Mouse (Mus musculus) CH12.LX (cell line): Measurements from ENCODE around the gene Prkg1.

Source experiments
- CTCF ChIP-seq, 2 experiments: IDR thresholded peaks in 1 of 2; conservative IDR thresholded peaks in 1 of 2; 2 replicates each; pipeline ENCODE4 v1.5.1; 2011 to 2012; ENCODE audit warnings: low read depth in 2 of 2, low read length in 2 of 2, improper control_type of control experiment in 1 of 2, inconsistent platforms in 1 of 2, mild to moderate bottlenecking in 1 of 2, moderate library complexity in 1 of 2
- E2F4 ChIP-seq: IDR thresholded peaks from 2 replicates; pipeline ENCODE4 v1.6.1; 2011; ENCODE audit warnings: low read depth, low read length, improper control_type of control experiment; ENCODE audit not compliant: insufficient replicate concordance
- ELF1 ChIP-seq: IDR thresholded peaks from 2 replicates; pipeline ENCODE4 v1.6.1; 2014; ENCODE audit warnings: low read depth, mild to moderate bottlenecking, inconsistent platforms, low read length, improper control_type of control experiment
- EP300 ChIP-seq: IDR thresholded peaks from 2 replicates; pipeline ENCODE4 v1.6.1; 2011; ENCODE audit warnings: low read length, improper control_type of control experiment
- ETS1 ChIP-seq: conservative IDR thresholded peaks from 2 replicates; pipeline ENCODE4 v1.6.1; 2012; ENCODE audit warnings: low read depth, mild to moderate bottlenecking, inconsistent platforms, low read length, improper control_type of control experiment, moderate library complexity
- MAFK ChIP-seq: IDR thresholded peaks from 2 replicates; pipeline ENCODE4 v1.6.1; 2011; ENCODE audit warnings: low read length, improper control_type of control experiment; ENCODE audit not compliant: insufficient replicate concordance
- MAX ChIP-seq: IDR thresholded peaks from 2 replicates; pipeline ENCODE4 v1.6.1; 2011; ENCODE audit warnings: low read length, improper control_type of control experiment
- MAZ ChIP-seq: IDR thresholded peaks from 2 replicates; pipeline ENCODE4 v1.6.1; 2012; ENCODE audit warnings: low read depth, mild to moderate bottlenecking, inconsistent platforms, low read length, improper control_type of control experiment, moderate library complexity
- POLR2A ChIP-seq: IDR thresholded peaks from 2 replicates; pipeline ENCODE4 v1.6.1; 2011; ENCODE audit warnings: low read depth, mild to moderate bottlenecking, improper control_type of control experiment, low read length
- TCF12 ChIP-seq: IDR thresholded peaks from 2 replicates; pipeline ENCODE4 v1.6.1; 2014; ENCODE audit warnings: low read depth, mild to moderate bottlenecking, inconsistent platforms, low read length, improper control_type of control experiment
- USF1 ChIP-seq: IDR thresholded peaks from 2 replicates; pipeline ENCODE4 v1.6.1; 2014; ENCODE audit warnings: low read depth, mild to moderate bottlenecking, inconsistent platforms, low read length, improper control_type of control experiment
- ZC3H11A ChIP-seq: IDR thresholded peaks from 2 replicates; pipeline ENCODE4 v1.6.1; 2012; ENCODE audit warnings: low read depth, mild to moderate bottlenecking, inconsistent platforms, low read length, improper control_type of control experiment

DNA sequence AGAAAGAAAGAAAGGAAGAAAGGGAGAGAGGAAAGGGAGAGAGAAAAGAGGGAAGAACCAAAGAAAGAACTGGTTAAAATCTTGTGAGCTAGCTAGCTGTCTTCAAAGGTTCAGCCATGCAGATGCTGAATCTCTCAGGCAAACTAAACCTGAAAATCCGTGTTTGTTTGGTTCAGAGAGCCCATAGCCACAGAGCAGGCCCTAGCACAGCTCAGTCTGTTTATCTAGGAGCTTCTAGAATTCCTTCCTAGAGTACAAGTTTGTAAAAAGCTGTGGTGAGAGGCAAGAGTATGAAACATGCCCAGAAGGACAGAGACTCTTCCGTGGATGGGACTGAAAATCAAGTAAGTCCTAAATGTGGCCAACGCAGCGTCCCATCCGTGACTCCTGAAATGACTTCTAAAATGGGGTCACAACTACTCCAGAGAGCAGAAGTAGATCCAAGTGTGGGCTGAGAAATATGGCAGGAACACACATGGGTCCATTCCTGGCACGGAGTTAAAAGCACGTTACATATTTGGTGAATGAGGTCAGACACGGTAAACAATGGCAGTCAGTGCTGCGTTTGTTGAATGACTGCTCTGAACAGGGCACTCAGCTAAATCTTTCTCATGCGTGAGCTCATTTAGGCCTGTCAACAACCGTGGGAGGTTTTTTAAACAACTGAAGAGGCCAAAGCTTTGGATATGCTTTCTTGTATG is 13.7 kb downstream of the Prkg1 start:
- TF ChIP-seq USF1 (no peak), CTCF (conservative IDR thresholded peaks at IDR 0.05 in 1 of 2, IDR thresholded peaks at IDR 0.05 in 1 of 2; ENCODE audit: low read depth in 2 of 2, low read length in 2 of 2) (no peak), TCF12 (no peak), ZC3H11A (no peak), POLR2A (no peak), ELF1 (no peak), ETS1 (no peak), MAX (no peak), MAZ (no peak), E2F4 (no peak), MAFK (no peak), EP300 (no peak)
